Mouse (Mus musculus) olfactory bulb, adult 2 months (tissue): ENCODE measurements around the gene Rpl35. TPM values are rescaled to one million over a fixed set of nuclear protein-coding genes. Genes with fewer than 3 reads are reported as not detected.

Experiments
- H3K27ac ChIP-seq: fragments of 200-500 bp; 2 replicates; pipeline ENCODE4 v1.5.1; 2012; ENCODE audit warnings: low read depth, low read length; ENCODE audit not compliant: insufficient read depth
- H3K4me1 ChIP-seq: fragments of 200-500 bp; 2 replicates; pipeline ENCODE4 v1.6.1; 2012; ENCODE audit warnings: low read length; ENCODE audit not compliant: control insufficient read depth, insufficient read depth
- H3K4me3 ChIP-seq: fragments of 200-500 bp; 2 replicates; pipeline ENCODE4 v1.5.1; 2012; ENCODE audit warnings: mild to moderate bottlenecking, low read depth, low read length, moderate library complexity; ENCODE audit not compliant: insufficient read depth
- CTCF ChIP-seq: fragments of 200-500 bp; IDR thresholded peaks from 2 replicates; pipeline ENCODE4 v1.5.1; 2012; ENCODE audit warnings: low read depth, mild to moderate bottlenecking, low read length, moderate library complexity; ENCODE audit not compliant: insufficient read depth
- POLR2A ChIP-seq: fragments of 200-500 bp; IDR thresholded peaks from 2 replicates; pipeline ENCODE4 v1.6.1; 2012; ENCODE audit warnings: mild to moderate bottlenecking, low read depth, low read length, moderate library complexity; ENCODE audit not compliant: insufficient read depth
- WGBS: fragments of 180-500 bp; shearing (Covaris S2); methylation state at CpG from one replicate; pipeline ENCODE4 v1.1.7; 2018; 5-methylcytosine and 5-hydroxymethylcytosine counted together
- polyA plus RNA-seq: library from polyadenylated mRNA; stranded (reverse); fragments of >200 nt; gene quantifications from 2 replicates; pipeline ENCODE4 v1.2.4, GENCODE M21; 2012; ENCODE audit warnings: low replicate concordance; ENCODE audit not compliant: missing spikeins, insufficient read depth, insufficient read length

The Rpl35 gene
- polyA plus RNA-seq, 1 experiment = not detected

- no peak overlapping the region for H3K4me3 ChIP-seq
- H3K27ac ChIP-seq = no peak overlapping the region
- 52% methylated on average over 1 of the region's 1 CpGs for WGBS
- no peak for TF ChIP-seq POLR2A
- no peak for TF ChIP-seq CTCF
- H3K4me1 ChIP-seq = no peaks in the 10 kb centered on the region; the same call in 1 of the 2 replicates
Observed at GRCm38 (mm10) chr2:38987371-38987770, 18.1 kb downstream of the Rpl35 start.

GRCm38 (mm10) chr2:38986580-38986979 lies 18.8 kb downstream of the Rpl35 start:
- 42% methylated on average over 3 of the region's 3 CpGs for WGBS
- H3K4me3 ChIP-seq = no peak overlapping the region
- TF ChIP-seq POLR2A (no peak), CTCF (no peak)
- no peak overlapping the region for H3K27ac ChIP-seq
- no peaks in the 10 kb centered on the region; the same call in 1 of the 2 replicates for H3K4me1 ChIP-seq

GRCm38 (mm10) chr2:38983456-38983855 lies 22.0 kb downstream of the Rpl35 start:
- 100% methylated on average over 2 of the region's 2 CpGs for WGBS
- no peaks in the 10 kb centered on the region; the same call in 1 of the 2 replicates for H3K4me1 ChIP-seq
- no peak overlapping the region for H3K4me3 ChIP-seq
- TF ChIP-seq POLR2A (no peak), CTCF (no peak)
- no peak overlapping the region for H3K27ac ChIP-seq

- no peak overlapping the region for H3K27ac ChIP-seq
- TF ChIP-seq CTCF (no peak), POLR2A (no peak)
- H3K4me1 ChIP-seq = 0 out of 2 replicates have a peak, but pooled peaks cover 3% of the 10 kb centered on the region
- H3K4me3 ChIP-seq = no peak overlapping the region
- 52% methylated on average over 4 of the region's 4 CpGs for WGBS
Observed at GRCm38 (mm10) chr2:38977837-38978236, 27.6 kb downstream of the Rpl35 start.

GRCm38 (mm10) chr2:38975941-38976805 lies 29.3 kb downstream of the Rpl35 start:
- Histone ChIP-seq H3K27ac (no peak overlapping the region), H3K4me1 (0 out of 2 replicates have a peak, but pooled peaks cover 3% of the 10 kb centered on the region), H3K4me3 (no peak overlapping the region)
- WGBS = 89% methylated on average over 21 of the region's 21 CpGs
- no peak for TF ChIP-seq CTCF

GRCm38 (mm10) chr2:38975181-38975580 lies 30.2 kb downstream of the Rpl35 start:
- H3K4me3 ChIP-seq = no peak overlapping the region
- H3K27ac ChIP-seq = no peak overlapping the region
- TF ChIP-seq POLR2A (no peak), CTCF (no peak)
- H3K4me1 ChIP-seq = 0 out of 2 replicates have a peak, but pooled peaks cover 3% of the 10 kb centered on the region
- 90% methylated on average over 3 of the region's 3 CpGs for WGBS

GRCm38 (mm10) chr2:38974171-38974570 lies 31.3 kb downstream of the Rpl35 start:
- 50% methylated on average over 2 of the region's 2 CpGs for WGBS
- no peak overlapping the region for H3K4me3 ChIP-seq
- no peak overlapping the region for H3K27ac ChIP-seq
- TF ChIP-seq CTCF (no peak), POLR2A (no peak)
- H3K4me1 ChIP-seq = 0 out of 2 replicates have a peak, but pooled peaks cover 3% of the 10 kb centered on the region

GRCm38 (mm10) chr2:38973701-38974100 lies 31.7 kb downstream of the Rpl35 start:
- no peak overlapping the region for H3K4me3 ChIP-seq
- no peak for TF ChIP-seq CTCF
- TF ChIP-seq POLR2A = no peak
- no peak overlapping the region for H3K27ac ChIP-seq
- 0 out of 2 replicates have a peak, but pooled peaks cover 3% of the 10 kb centered on the region for H3K4me1 ChIP-seq
- WGBS = 76% methylated on average over 7 of the region's 7 CpGs

GRCm38 (mm10) chr2:38973223-38973622 lies 32.2 kb downstream of the Rpl35 start:
- 53% methylated on average over 2 of the region's 2 CpGs for WGBS
- TF ChIP-seq POLR2A (no peak), CTCF (no peak)
- H3K27ac ChIP-seq = no peak overlapping the region
- H3K4me1 ChIP-seq = 0 out of 2 replicates have a peak, but pooled peaks cover 3% of the 10 kb centered on the region
- H3K4me3 ChIP-seq = no peak overlapping the region
